Mouse (Mus musculus) liver, embryonic 14.5 days (tissue): ENCODE results near the gene Dvl1. TPM values are rescaled to one million over a fixed set of nuclear protein-coding genes. Genes with fewer than 3 reads are reported as not detected.

Source experiments
- ATAC-seq: fragments of 200-750 bp; cut with Nextera tagmentation; 2 replicates; pipeline ENCODE4 v1.8.0; 2017; ENCODE audit warnings: moderate number of reproducible peaks, mild to moderate bottlenecking, moderate library complexity; ENCODE audit not compliant: insufficient read depth
- DNase-seq, 3 experiments: peaks; one replicate each; pipeline ENCODE4 v3.0.0-alpha.2; 2012 to 2013; ENCODE audit warnings: low read depth in 3 of 3, low spot score in 3 of 3
- H3K27ac ChIP-seq: fragments of 300-500 bp; sonication (generic); 2 replicates; pipeline ENCODE4 v1.5.1; 2014; ENCODE audit warnings: moderate library complexity, mild to moderate bottlenecking, control low read depth, inconsistent platforms
- H3K27me3 ChIP-seq: fragments of 300-500 bp; sonication (generic); 2 replicates; pipeline ENCODE4 v1.6.1; 2014; ENCODE audit warnings: mild to moderate bottlenecking, low read length, moderate library complexity; ENCODE audit not compliant: control insufficient read depth, insufficient read depth
- H3K36me3 ChIP-seq: fragments of 300-500 bp; sonication (generic); replicated peaks from 2 replicates; pipeline ENCODE4 v1.6.1; 2014; ENCODE audit warnings: low read depth; ENCODE audit not compliant: control insufficient read depth, insufficient read depth
- H3K4me1 ChIP-seq, 2 experiments: fragments of 200-500 bp in 1 of 2; fragments of 300-500 bp in 1 of 2; sonication (generic) in 1 of 2; replicated peaks; 2 replicates each; pipeline ENCODE4 v1.6.1; 2012 to 2014; ENCODE audit warnings: antibody characterized with exemption in 1 of 2, inconsistent platforms in 1 of 2, low read length in 1 of 2; ENCODE audit not compliant: control insufficient read depth in 2 of 2, insufficient read depth in 2 of 2
- H3K4me2 ChIP-seq: fragments of 300-500 bp; sonication (generic); 2 replicates; pipeline ENCODE4 v1.6.1; 2014; ENCODE audit warnings: low read depth, mild to moderate bottlenecking, control low read depth, moderate library complexity
- H3K4me3 ChIP-seq, 2 experiments: fragments of 200-500 bp in 1 of 2; fragments of 300-500 bp in 1 of 2; sonication (generic) in 1 of 2; 2 replicates each; pipeline ENCODE4 v1.5.1; 2012 to 2014; ENCODE audit warnings: low read depth in 2 of 2, low read length in 2 of 2, mild to moderate bottlenecking in 2 of 2, control low read depth in 1 of 2, inconsistent platforms in 1 of 2, moderate library complexity in 1 of 2; ENCODE audit not compliant: insufficient read depth in 1 of 2
- H3K9ac ChIP-seq: fragments of 300-500 bp; sonication (generic); replicated peaks from 2 replicates; pipeline ENCODE4 v1.6.1; 2014; ENCODE audit warnings: mild to moderate bottlenecking, control low read depth, moderate library complexity
- H3K9me3 ChIP-seq: fragments of 300-500 bp; sonication (generic); 2 replicates; pipeline ENCODE4 v1.6.1; 2016; ENCODE audit warnings: low read length, mixed read lengths; ENCODE audit not compliant: control insufficient read depth
- CTCF ChIP-seq: IDR thresholded peaks from 2 replicates; pipeline ENCODE4 v1.5.1; 2016; ENCODE audit warnings: antibody characterized with exemption, low read depth, control low read depth
- EP300 ChIP-seq: IDR thresholded peaks from 2 replicates; pipeline ENCODE4 v1.6.1; 2016; ENCODE audit warnings: antibody characterized with exemption, low read depth
- WGBS: fragments of 180-500 bp; shearing (Covaris S2); extraction: QIAGEN DNeasy Blood & Tissue Kit; methylation state at CpG from one replicate; pipeline ENCODE4 v1.1.7; 2014; ENCODE audit not compliant: insufficient replicate concordance; 5-methylcytosine and 5-hydroxymethylcytosine counted together
- polyA plus RNA-seq, 2 experiments: library from polyadenylated mRNA; depleted of rRNA in 1 of 2; stranded (reverse) in 1 of 2; unstranded in 1 of 2; fragments of >200 nt; fragmentation: Nextera tagmentation in 1 of 2; extraction: Ambion mirVana in 1 of 2; gene quantifications; 2 replicates each; pipeline versions ENCODE4 v1.2.1 to v1.2.3; 2012 to 2014

Gene Dvl1
- polyA plus RNA-seq, 2 experiments, result 2.8 to 20.9 TPM

DNA sequence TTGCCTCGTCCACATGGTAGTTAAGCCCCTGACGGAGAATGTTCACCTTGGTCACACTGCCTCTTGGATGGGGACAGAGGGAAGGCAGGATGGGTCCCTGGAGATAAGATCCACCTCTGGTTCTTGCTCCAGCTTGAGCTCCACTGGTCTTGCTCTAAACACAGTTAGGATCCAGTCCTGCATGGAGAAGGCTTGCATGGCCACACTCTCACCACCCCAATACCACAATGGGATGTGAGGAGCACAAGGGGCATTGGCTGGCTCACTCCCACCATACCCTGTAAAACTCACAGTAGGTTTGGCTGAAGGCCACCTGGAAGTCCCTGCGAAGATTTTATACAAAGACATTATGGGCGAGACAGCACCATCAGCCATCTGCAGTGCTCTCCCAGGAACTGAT lies 61.5 kb downstream of the Dvl1 start:
- H3K4me3 ChIP-seq, result no peak overlapping the region
- no peak overlapping the region for H3K9ac ChIP-seq
- 74% methylated on average over 4 of the region's 4 CpGs for WGBS
- no peaks in the 10 kb centered on the region for H3K9me3 ChIP-seq
- H3K27me3 ChIP-seq, result no peaks in the 10 kb centered on the region
- TF ChIP-seq EP300, result no peak
- no peak for TF ChIP-seq CTCF
- no peaks in the 10 kb centered on the region for H3K4me1 ChIP-seq
- no peak overlapping the region for H3K27ac ChIP-seq
- H3K4me2 ChIP-seq, result no peak overlapping the region
- DNase-seq, result no peak
- H3K36me3 ChIP-seq, result peaks cover 1% of the 10 kb centered on the region
- ATAC-seq, result no peak

Other genes starting within 250 kb of the Dvl1 start
- gene Slc35e2, start 246.0 kb upstream of the Dvl1 start, polyA plus RNA-seq (2012; rRNA removed), result 4.1 and 4.2 TPM in 2 replicates
- 6.7 and 7.9 TPM in 2 replicates for gene Slc35e2, start 246.0 kb upstream of the Dvl1 start, polyA plus RNA-seq (2014; fragmentation: Nextera tagmentation; extraction: Ambion mirVana)
- 12.6 and 21.4 TPM in 2 replicates for gene Cdk11b, start 222.5 kb upstream of the Dvl1 start, polyA plus RNA-seq (2012; rRNA removed)
- 16.3 and 19.4 TPM in 2 replicates for gene Cdk11b, start 222.5 kb upstream of the Dvl1 start, polyA plus RNA-seq (2014; fragmentation: Nextera tagmentation; extraction: Ambion mirVana)
- not detected in 2 replicates for gene Gm10563, start 202.0 kb upstream of the Dvl1 start, polyA plus RNA-seq (2012; rRNA removed)
- not detected in 2 replicates for gene Gm10563, start 202.0 kb upstream of the Dvl1 start, polyA plus RNA-seq (2014; fragmentation: Nextera tagmentation; extraction: Ambion mirVana)
- 3.4 and 5.4 TPM in 2 replicates for gene Mmp23, start 194.0 kb upstream of the Dvl1 start, polyA plus RNA-seq (2012; rRNA removed)
- gene Mmp23, start 194.0 kb upstream of the Dvl1 start, polyA plus RNA-seq (2014; fragmentation: Nextera tagmentation; extraction: Ambion mirVana), result 2.8 TPM in 2 replicates
- gene Mib2, start 178.2 kb upstream of the Dvl1 start, polyA plus RNA-seq (2012; rRNA removed), result 4.8 and 4.9 TPM in 2 replicates
- gene Mib2, start 178.2 kb upstream of the Dvl1 start, polyA plus RNA-seq (2014; fragmentation: Nextera tagmentation; extraction: Ambion mirVana), result 1.8 and 1.9 TPM in 2 replicates
- gene Fndc10, start 153.1 kb upstream of the Dvl1 start, polyA plus RNA-seq (2012; rRNA removed), result 0.58 and 0.87 TPM in 2 replicates
- gene Fndc10, start 153.1 kb upstream of the Dvl1 start, polyA plus RNA-seq (2014; fragmentation: Nextera tagmentation; extraction: Ambion mirVana), result 0.10 and 0.15 TPM in 2 replicates
- 38.6 and 39.5 TPM in 2 replicates for gene Ssu72, start 142.6 kb upstream of the Dvl1 start, polyA plus RNA-seq (2012; rRNA removed)
- 53.9 and 56.9 TPM in 2 replicates for gene Ssu72, start 142.6 kb upstream of the Dvl1 start, polyA plus RNA-seq (2014; fragmentation: Nextera tagmentation; extraction: Ambion mirVana)
- 0.06 and 0.17 TPM in 2 replicates for gene Tmem240, start 112.6 kb upstream of the Dvl1 start, polyA plus RNA-seq (2012; rRNA removed)
- gene Tmem240, start 112.6 kb upstream of the Dvl1 start, polyA plus RNA-seq (2014; fragmentation: Nextera tagmentation; extraction: Ambion mirVana), result 0.06 TPM in 1 of 2 replicates, not detected in the other
- gene Atad3a, start 86.3 kb upstream of the Dvl1 start, polyA plus RNA-seq (2012; rRNA removed), result 28.7 and 41.8 TPM in 2 replicates
- 31.2 and 38.7 TPM in 2 replicates for gene Atad3a, start 86.3 kb upstream of the Dvl1 start, polyA plus RNA-seq (2014; fragmentation: Nextera tagmentation; extraction: Ambion mirVana)
- gene Vwa1, start 72.7 kb upstream of the Dvl1 start, polyA plus RNA-seq (2012; rRNA removed), result 0.13 and 0.15 TPM in 2 replicates
- gene Vwa1, start 72.7 kb upstream of the Dvl1 start, polyA plus RNA-seq (2014; fragmentation: Nextera tagmentation; extraction: Ambion mirVana), result 0.14 and 0.19 TPM in 2 replicates
- gene Tmem88b, start 61.5 kb upstream of the Dvl1 start, polyA plus RNA-seq (2012; rRNA removed), result 0.28 and 0.32 TPM in 2 replicates
- gene Tmem88b, start 61.5 kb upstream of the Dvl1 start, polyA plus RNA-seq (2014; fragmentation: Nextera tagmentation; extraction: Ambion mirVana), result 0.04 and 0.11 TPM in 2 replicates
- 0.02 and 0.03 TPM in 2 replicates for gene Ankrd65, start 57.0 kb upstream of the Dvl1 start, polyA plus RNA-seq (2012; rRNA removed)
- gene Ankrd65, start 57.0 kb upstream of the Dvl1 start, polyA plus RNA-seq (2014; fragmentation: Nextera tagmentation; extraction: Ambion mirVana), result not detected in 2 replicates
- gene Mrpl20, start 44.5 kb upstream of the Dvl1 start, polyA plus RNA-seq (2012; rRNA removed), result 41.6 and 62.8 TPM in 2 replicates
- gene Mrpl20, start 44.5 kb upstream of the Dvl1 start, polyA plus RNA-seq (2014; fragmentation: Nextera tagmentation; extraction: Ambion mirVana), result 197 and 200 TPM in 2 replicates
- 43.3 and 65.8 TPM in 2 replicates for gene Ccnl2, start 34.9 kb upstream of the Dvl1 start, polyA plus RNA-seq (2012; rRNA removed)
- gene Ccnl2, start 34.9 kb upstream of the Dvl1 start, polyA plus RNA-seq (2014; fragmentation: Nextera tagmentation; extraction: Ambion mirVana), result 51.2 and 57.2 TPM in 2 replicates
- 67.4 and 77.0 TPM in 2 replicates for gene Aurkaip1, start 16.1 kb upstream of the Dvl1 start, polyA plus RNA-seq (2012; rRNA removed)
- 117 and 120 TPM in 2 replicates for gene Aurkaip1, start 16.1 kb upstream of the Dvl1 start, polyA plus RNA-seq (2014; fragmentation: Nextera tagmentation; extraction: Ambion mirVana)
- gene Mxra8, start 7.7 kb upstream of the Dvl1 start, polyA plus RNA-seq (2012; rRNA removed), result 5.4 and 6.2 TPM in 2 replicates
- gene Mxra8, start 7.7 kb upstream of the Dvl1 start, polyA plus RNA-seq (2014; fragmentation: Nextera tagmentation; extraction: Ambion mirVana), result 3.9 and 4.9 TPM in 2 replicates
- 0.08 and 0.09 TPM in 2 replicates for gene Tas1r3, start 16.0 kb downstream of the Dvl1 start, polyA plus RNA-seq (2012; rRNA removed)
- gene Tas1r3, start 16.0 kb downstream of the Dvl1 start, polyA plus RNA-seq (2014; fragmentation: Nextera tagmentation; extraction: Ambion mirVana), result 0.04 and 0.06 TPM in 2 replicates
- gene Cptp, start 22.0 kb downstream of the Dvl1 start, polyA plus RNA-seq (2012; rRNA removed), result 5.6 and 6.6 TPM in 2 replicates
- 7.6 and 9.4 TPM in 2 replicates for gene Cptp, start 22.0 kb downstream of the Dvl1 start, polyA plus RNA-seq (2014; fragmentation: Nextera tagmentation; extraction: Ambion mirVana)
- gene Ints11, start 22.1 kb downstream of the Dvl1 start, polyA plus RNA-seq (2012; rRNA removed), result 16.7 and 22.1 TPM in 2 replicates
- 34.0 and 34.6 TPM in 2 replicates for gene Ints11, start 22.1 kb downstream of the Dvl1 start, polyA plus RNA-seq (2014; fragmentation: Nextera tagmentation; extraction: Ambion mirVana)
- 16.8 and 19.4 TPM in 2 replicates for gene Pusl1, start 44.4 kb downstream of the Dvl1 start, polyA plus RNA-seq (2012; rRNA removed)
- gene Pusl1, start 44.4 kb downstream of the Dvl1 start, polyA plus RNA-seq (2014; fragmentation: Nextera tagmentation; extraction: Ambion mirVana), result 12.9 and 14.9 TPM in 2 replicates
- 9.4 and 9.6 TPM in 2 replicates for gene Acap3, start 44.4 kb downstream of the Dvl1 start, polyA plus RNA-seq (2012; rRNA removed)
- 4.7 and 5.5 TPM in 2 replicates for gene Acap3, start 44.4 kb downstream of the Dvl1 start, polyA plus RNA-seq (2014; fragmentation: Nextera tagmentation; extraction: Ambion mirVana)
- gene Ube2j2, start 96.4 kb downstream of the Dvl1 start, polyA plus RNA-seq (2012; rRNA removed), result 19.9 and 36.9 TPM in 2 replicates
- gene Ube2j2, start 96.4 kb downstream of the Dvl1 start, polyA plus RNA-seq (2014; fragmentation: Nextera tagmentation; extraction: Ambion mirVana), result 61.5 and 62.3 TPM in 2 replicates
- 37.4 and 43.2 TPM in 2 replicates for gene C1qtnf12, start 114.9 kb downstream of the Dvl1 start, polyA plus RNA-seq (2012; rRNA removed)
- gene C1qtnf12, start 114.9 kb downstream of the Dvl1 start, polyA plus RNA-seq (2014; fragmentation: Nextera tagmentation; extraction: Ambion mirVana), result 85.1 and 96.2 TPM in 2 replicates
- 2.8 and 2.9 TPM in 2 replicates for gene B3galt6, start 145.2 kb downstream of the Dvl1 start, polyA plus RNA-seq (2012; rRNA removed)
- gene B3galt6, start 145.2 kb downstream of the Dvl1 start, polyA plus RNA-seq (2014; fragmentation: Nextera tagmentation; extraction: Ambion mirVana), result 3.7 TPM in 2 replicates
- gene Sdf4, start 145.5 kb downstream of the Dvl1 start, polyA plus RNA-seq (2012; rRNA removed), result 20.1 and 26.8 TPM in 2 replicates
- gene Sdf4, start 145.5 kb downstream of the Dvl1 start, polyA plus RNA-seq (2014; fragmentation: Nextera tagmentation; extraction: Ambion mirVana), result 72.1 and 79.4 TPM in 2 replicates
- gene Tnfrsf4, start 166.4 kb downstream of the Dvl1 start, polyA plus RNA-seq (2012; rRNA removed), result 1.0 and 1.8 TPM in 2 replicates
- 0.13 TPM in 2 replicates for gene Tnfrsf4, start 166.4 kb downstream of the Dvl1 start, polyA plus RNA-seq (2014; fragmentation: Nextera tagmentation; extraction: Ambion mirVana)
- gene Tnfrsf18, start 178.8 kb downstream of the Dvl1 start, polyA plus RNA-seq (2012; rRNA removed), result 0.39 and 0.92 TPM in 2 replicates
- gene Tnfrsf18, start 178.8 kb downstream of the Dvl1 start, polyA plus RNA-seq (2014; fragmentation: Nextera tagmentation; extraction: Ambion mirVana), result 0.39 and 0.53 TPM in 2 replicates
- gene Ttll10, start 212.0 kb downstream of the Dvl1 start, polyA plus RNA-seq (2012; rRNA removed), result 0.42 and 0.71 TPM in 2 replicates
- 0.28 and 0.38 TPM in 2 replicates for gene Ttll10, start 212.0 kb downstream of the Dvl1 start, polyA plus RNA-seq (2014; fragmentation: Nextera tagmentation; extraction: Ambion mirVana)